Mouse (Mus musculus) thymus, adult 2 months (tissue): ENCODE results near the gene Tpra1.

Experiments used
- CTCF ChIP-seq: fragments of 200-500 bp; IDR thresholded peaks from 2 replicates; pipeline ENCODE4 v1.5.1; 2012; ENCODE audit warnings: mild to moderate bottlenecking, control low read depth, low read length, moderate library complexity, borderline replicate concordance; ENCODE audit not compliant: control insufficient read depth, poor library complexity, insufficient read depth; ENCODE audit errors: extremely low read depth
- POLR2A ChIP-seq: fragments of 200-500 bp; IDR thresholded peaks from 2 replicates; pipeline ENCODE4 v1.6.1; 2012; ENCODE audit warnings: mild to moderate bottlenecking, low read length, control low read depth, moderate library complexity; ENCODE audit not compliant: control insufficient read depth, poor library complexity, insufficient read depth; ENCODE audit errors: extremely low read depth

GRCm38 (mm10) chr6:88860914-88861313, 41.1 kb upstream of the Tpra1 start:
- TF ChIP-seq POLR2A: no peak
- 0 out of 2 replicates have a peak, but pooled peaks have one; percentile 34 for TF ChIP-seq CTCF
